ENCODE assay signal across 18 mouse cellular contexts in the genomic region with DNA sequence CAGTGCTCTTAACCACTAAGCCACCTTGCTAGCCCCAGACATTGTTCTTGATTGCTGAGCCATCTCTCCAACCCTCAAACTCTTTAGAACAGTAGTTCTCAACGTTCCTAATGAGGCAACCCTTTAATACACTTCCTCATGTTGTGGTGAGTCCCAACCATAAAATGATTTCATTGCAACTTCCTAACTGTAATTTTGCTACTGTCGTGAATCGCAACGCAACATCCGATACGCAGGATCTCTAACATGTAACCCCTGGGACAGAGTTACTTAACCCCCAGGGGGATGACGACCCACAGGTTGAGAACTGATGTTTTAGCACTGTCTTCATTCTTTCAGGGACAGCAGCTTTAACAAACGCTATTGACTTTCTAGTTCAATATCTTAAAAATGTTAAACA.
"Had no signal": no experiment of that assay in that cellular context is flagged by ENCODE, and none has a peak within 500 bp of the region (broad histone marks: within the 10 kb centered on the region; RNA-seq: fewer than 3 reads in every experiment).

No protein-coding gene starts in this region.

- H3K4me3 ChIP-seq: layer of hippocampus, adult 2 months; limb, embryonic 13.5 days; midbrain, embryonic 10.5 days; neural tube, embryonic 12.5 days had no signal

- H3K27ac ChIP-seq: kidney, postnatal 0 days; layer of hippocampus, adult 2 months; limb, embryonic 13.5 days; midbrain, embryonic 10.5 days; neural tube, embryonic 12.5 days had no signal

- H3K36me3 ChIP-seq: limb, embryonic 13.5 days; midbrain, embryonic 10.5 days; neural tube, embryonic 12.5 days had no signal

- H3K4me1 ChIP-seq: neural tube, embryonic 12.5 days had no signal

- H3K4me2 ChIP-seq: limb, embryonic 13.5 days; liver, embryonic 11.5 days; neural tube, embryonic 12.5 days had no signal

- ATAC-seq: lung, postnatal 0 days had no signal

- H3K9me3 ChIP-seq: limb, embryonic 13.5 days; midbrain, embryonic 10.5 days; neural tube, embryonic 12.5 days had no signal

- DNase-seq: kidney, adult 11 months; kidney, adult 9 months; kidney, postnatal 36 days; left cerebral cortex, postnatal 4 days; lung, adult 2 months; midbrain, embryonic 14.5 days; retina, postnatal 1 day; right cerebral cortex, postnatal 4 days; spleen, adult 18-20 months; thymus, adult 18-20 months; thymus, postnatal 14 days had no signal

- H3K27me3 ChIP-seq: limb, embryonic 13.5 days; neural tube, embryonic 12.5 days had no signal

- H3K9ac ChIP-seq: limb, embryonic 13.5 days; neural tube, embryonic 12.5 days had no signal
